Mouse (Mus musculus) brown adipose tissue, adult 24 weeks (tissue): ENCODE data around the gene Foxa2. TPM values are rescaled to one million over a fixed set of nuclear protein-coding genes. Genes with fewer than 3 reads are reported as not detected.

ENCODE experiments used
- H3K27ac ChIP-seq: fragments of 200-500 bp; replicated peaks from 2 replicates; pipeline ENCODE4 v1.5.1; 2012; ENCODE audit warnings: low read depth, mild to moderate bottlenecking, low read length
- H3K4me1 ChIP-seq: fragments of 200-500 bp; 2 replicates; pipeline ENCODE4 v1.6.1; 2012; ENCODE audit warnings: low read length, mixed read lengths; ENCODE audit not compliant: control insufficient read depth, insufficient read depth, insufficient read length
- H3K4me3 ChIP-seq: fragments of 200-500 bp; 2 replicates; pipeline ENCODE4 v1.5.1; 2012; ENCODE audit warnings: low read depth, mild to moderate bottlenecking, low read length, moderate library complexity; ENCODE audit not compliant: insufficient read depth
- polyA plus RNA-seq: library from polyadenylated mRNA; stranded (reverse); fragments of >200 nt; gene quantifications from 2 replicates; pipeline ENCODE4 v1.2.4, GENCODE M21; 2012; ENCODE audit not compliant: missing spikeins, insufficient read depth, insufficient read length

Foxa2 gene
- polyA plus RNA-seq, 1 experiment = not detected

DNA sequence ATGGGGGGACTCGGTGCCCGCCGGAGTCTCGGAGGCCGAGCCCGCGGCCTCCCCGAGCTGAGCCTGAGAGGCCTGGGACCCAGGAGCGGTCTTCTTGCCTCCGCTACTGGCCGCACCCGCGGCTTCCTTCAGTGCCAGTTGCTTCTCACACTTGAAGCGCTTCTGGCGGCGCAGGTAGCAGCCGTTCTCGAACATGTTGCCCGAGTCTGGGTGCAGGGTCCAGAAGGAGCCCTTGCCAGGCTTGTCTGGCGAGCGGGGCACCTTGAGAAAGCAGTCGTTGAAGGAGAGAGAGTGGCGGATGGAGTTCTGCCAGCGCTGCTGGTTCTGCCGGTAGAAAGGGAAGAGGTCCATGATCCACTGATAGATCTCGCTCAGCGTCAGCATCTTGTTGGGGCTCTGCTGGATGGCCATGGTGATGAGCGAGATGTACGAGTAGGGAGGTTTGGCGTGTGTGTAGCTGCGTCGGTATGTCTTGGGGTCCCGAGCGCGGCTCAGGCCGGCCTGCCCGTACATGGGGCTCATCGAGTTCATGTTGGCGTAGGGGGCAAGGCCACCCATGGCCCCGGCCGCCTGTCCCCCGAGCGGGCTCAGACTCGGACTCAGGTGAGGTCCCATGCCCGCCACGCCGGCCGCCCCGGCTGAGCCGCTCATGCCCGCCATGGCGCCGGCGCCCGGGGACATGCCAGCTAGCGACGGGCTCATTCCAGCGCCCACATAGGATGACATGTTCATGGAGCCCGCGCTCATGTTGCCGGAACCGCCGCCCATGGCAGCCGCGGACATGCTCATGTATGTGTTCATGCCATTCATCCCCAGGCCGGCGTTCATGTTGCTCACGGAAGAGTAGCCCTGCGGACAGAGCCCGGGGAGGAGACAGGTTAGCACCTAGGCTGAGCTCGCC lies 2.5 kb downstream of the Foxa2 start:
- H3K4me1 ChIP-seq = peaks cover 9% of the 10 kb centered on the region; the same call in 1 of the 2 replicates
- no peak overlapping the region for H3K27ac ChIP-seq
- no peak overlapping the region for H3K4me3 ChIP-seq

DNA sequence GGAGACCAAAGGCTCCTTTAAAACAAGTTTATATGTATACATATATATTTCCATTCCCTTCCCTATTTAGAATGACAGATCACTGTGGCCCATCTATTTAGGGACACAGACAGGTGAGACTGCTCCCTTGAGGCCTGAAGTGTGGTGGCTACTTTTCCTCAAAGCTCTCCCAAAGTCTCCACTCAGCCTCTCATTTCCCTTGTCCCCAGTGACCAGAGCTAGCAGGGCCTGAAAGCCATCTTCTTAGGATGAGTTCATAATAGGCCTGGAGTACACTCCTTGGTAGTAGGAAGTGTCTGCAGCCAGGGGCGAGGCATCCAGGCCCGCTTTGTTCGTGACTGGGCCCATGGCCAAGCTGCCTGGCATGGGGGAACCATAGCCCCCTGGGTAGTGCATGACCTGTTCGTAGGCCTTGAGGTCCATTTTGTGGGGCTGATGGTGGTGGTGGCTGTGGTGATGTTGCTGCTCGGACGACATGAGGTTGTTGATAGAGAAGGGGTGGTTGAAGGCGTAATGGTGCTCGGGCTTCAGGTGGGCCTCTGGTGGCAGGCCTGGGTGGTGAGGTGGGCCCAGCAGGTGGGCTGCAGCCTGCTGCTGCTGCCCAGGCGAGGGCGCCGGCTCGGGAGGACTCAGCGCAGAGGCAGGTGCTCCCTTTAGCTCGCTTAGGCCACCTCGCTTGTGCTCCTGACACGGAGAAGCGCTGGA lies 3.3 kb downstream of the Foxa2 start:
- peaks cover 9% of the 10 kb centered on the region; the same call in 1 of the 2 replicates for H3K4me1 ChIP-seq
- H3K4me3 ChIP-seq = no peak overlapping the region
- no peak overlapping the region for H3K27ac ChIP-seq

DNA sequence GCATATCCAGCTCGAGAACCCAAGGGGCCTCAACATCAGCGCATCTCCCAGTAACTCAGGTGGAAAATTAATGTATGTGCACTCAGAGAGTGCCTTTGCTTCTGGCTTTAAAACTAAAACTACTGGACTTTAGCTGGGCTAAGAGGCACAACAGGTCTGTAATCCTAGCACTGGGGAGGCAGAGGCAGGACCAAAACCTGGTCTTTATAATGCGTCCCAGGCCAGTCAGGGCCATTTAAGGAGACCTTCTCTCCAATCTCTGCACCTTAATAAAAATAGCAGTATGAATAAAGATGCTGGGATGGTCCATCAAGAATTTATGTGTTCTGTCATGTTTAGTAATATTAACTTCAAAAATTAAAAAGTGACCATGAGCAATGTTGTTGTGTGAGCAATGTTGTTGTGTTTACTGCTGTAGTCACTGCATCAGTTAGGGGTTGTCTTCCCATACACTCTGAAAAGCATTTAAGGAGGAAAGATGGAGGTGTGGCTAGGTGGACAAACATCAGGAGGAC lies 4.6 kb downstream of the Foxa2 start:
- H3K4me1 ChIP-seq = peaks cover 9% of the 10 kb centered on the region; the same call in 1 of the 2 replicates
- no peak overlapping the region for H3K27ac ChIP-seq
- no peak overlapping the region for H3K4me3 ChIP-seq

DNA sequence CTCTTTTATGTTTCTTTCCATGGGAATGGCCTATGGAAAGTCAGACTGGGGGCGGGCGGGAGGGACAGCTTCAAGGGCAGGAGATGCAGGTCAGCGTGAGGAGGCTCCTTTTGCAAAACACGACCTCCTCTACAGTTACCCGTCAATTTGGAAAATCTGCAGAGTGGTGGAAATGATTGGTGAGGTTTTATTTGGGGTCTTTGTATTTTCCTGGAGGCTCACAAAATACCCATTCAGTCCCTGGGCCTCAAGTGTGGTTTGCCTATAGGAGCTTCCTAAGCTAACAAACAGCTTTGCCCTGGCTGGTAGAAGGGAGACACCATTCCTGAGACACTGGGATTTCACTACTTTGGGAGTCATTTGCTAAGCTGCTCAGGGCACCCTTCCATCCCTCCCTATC lies 5.4 kb downstream of the Foxa2 start:
- Histone ChIP-seq H3K27ac (no peak overlapping the region), H3K4me1 (peaks cover 9% of the 10 kb centered on the region; the same call in 1 of the 2 replicates), H3K4me3 (no peak overlapping the region)

DNA sequence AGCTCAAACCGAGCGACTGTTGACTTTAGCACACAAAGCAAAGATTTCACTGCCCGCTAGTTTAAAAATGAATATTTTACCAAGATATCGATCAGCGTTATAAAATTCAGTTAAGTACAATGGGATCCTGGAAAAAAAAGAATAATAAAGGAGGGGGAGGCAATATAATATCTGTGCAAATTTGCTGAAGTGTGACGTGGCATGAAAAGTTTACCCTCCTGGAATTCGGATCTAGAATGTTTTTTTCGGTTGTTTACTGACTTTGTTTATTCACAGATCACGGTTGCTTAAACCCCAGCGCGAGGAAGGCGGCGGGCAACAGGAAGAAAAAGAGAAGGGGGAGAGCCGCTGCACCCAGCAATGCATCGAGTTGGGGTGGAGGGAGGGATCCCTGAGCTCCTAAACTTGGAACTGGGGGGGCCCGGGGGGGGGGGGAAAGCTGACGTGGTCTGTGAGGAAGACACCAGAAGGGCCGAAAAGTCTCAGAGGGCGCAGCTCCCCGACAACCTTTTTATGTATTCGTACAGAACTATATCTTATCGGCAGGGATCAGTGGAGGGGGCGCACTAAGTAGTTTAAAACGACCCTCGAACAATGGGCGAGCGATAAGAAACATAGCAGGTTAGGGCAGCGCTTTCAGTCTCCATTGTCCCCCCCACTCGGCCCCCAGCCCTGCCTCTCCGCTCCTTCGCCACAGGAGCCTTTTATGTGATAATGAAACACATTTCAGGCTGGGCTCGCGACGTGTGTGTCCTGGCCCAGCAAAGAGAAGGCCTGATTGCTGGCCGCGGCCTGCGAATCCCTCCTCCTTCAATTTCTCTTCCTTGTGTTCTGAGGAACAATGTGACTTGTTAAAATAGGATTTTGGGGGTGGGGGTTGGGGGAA lies 6.3 kb downstream of the Foxa2 start:
- Histone ChIP-seq H3K27ac (no peak overlapping the region), H3K4me3 (no peak overlapping the region), H3K4me1 (peaks cover 6% of the 10 kb centered on the region; the same call in 1 of the 2 replicates)

DNA sequence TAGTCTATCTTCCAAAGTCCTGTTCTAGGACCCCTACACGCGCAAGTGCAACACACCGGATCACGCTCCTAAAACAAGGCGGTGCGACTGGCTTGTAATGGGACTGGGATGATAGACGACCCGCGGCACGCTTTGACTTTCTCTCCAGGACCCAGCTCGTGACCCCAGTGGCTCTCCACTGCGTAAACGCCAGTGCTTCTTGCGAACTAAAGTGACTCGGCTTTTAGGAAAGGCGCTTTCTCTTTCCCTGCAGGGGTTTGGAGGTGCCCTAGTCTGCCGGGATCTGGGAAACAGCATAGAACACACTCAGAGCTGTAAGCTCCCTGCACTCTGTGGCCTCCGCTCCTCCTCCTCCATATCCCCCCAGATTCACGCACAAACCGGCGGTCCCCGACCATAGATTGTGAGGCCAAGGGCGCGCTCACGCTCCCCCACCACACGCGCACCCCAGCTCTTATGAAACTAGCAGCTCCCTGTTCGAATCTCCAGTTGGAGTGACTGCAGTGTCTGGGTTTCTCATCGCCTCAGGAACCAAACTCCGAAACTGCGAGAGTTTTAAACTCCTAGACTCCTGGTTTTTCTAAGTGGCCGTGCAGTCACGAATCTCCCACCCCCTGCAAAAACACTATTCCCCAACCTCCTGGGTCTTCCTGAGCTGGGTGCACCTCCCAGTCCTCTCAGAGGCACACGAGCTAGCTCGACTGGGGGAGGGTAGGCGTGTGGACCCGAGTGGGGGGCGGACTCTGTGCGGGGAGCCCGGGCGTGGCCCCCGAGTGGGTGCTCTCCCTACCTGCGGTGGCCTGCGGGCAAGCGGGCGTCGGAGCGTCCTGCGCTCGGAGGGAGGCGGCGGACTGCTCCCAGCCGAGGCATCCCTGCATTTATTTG lies 7.2 kb downstream of the Foxa2 start:
- H3K4me1 ChIP-seq = peaks cover 4% of the 10 kb centered on the region; the same call in 1 of the 2 replicates
- no peak overlapping the region for H3K4me3 ChIP-seq
- no peak overlapping the region for H3K27ac ChIP-seq

DNA sequence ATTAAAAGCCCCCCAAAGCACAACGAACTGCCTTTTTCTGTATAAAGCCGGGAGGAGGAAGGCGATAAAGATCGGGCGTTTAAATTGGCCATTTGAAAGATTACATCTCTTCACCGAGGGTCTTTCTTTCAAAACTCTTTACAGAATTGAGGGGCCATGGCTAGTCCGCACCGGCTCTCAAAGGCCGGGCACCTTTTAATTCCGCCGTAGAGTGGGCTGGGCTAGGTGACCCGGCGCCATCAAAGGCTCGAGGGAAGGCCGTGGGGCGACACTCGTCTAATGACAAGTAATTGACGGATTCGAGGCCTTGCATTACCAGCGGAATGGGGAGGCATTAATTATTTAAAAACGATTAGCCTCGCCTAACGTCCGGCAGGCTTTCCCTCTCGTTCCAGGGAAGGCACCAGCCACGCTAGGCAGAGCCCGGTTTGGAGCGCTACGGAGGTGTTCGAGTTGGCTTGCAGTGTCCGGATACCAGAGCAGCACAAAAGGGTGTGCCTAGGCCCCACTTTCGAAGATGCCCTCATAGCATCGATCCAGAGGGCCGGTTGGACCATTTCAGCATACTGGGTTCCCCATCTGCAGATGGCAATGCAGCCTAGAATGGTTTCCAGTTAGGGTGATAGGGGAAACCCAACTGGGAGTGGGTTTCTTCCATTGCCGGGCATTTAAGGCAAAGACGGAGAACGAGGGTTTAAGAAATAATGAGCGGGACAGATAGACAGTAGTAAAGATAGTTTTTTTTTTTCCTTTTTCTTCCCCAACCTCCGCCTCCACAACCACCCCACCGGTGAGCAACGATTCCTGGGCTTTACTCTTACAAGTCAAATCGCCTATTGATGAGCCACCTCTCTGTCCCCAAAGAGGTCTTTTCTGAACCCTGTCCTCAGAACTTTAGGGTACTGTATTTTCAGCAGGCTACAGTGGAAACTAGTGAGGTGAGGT lies 8.1 kb downstream of the Foxa2 start:
- Histone ChIP-seq H3K27ac (no peak overlapping the region), H3K4me1 (0 out of 2 replicates have a peak, but pooled peaks cover 3% of the 10 kb centered on the region), H3K4me3 (no peak overlapping the region)

DNA sequence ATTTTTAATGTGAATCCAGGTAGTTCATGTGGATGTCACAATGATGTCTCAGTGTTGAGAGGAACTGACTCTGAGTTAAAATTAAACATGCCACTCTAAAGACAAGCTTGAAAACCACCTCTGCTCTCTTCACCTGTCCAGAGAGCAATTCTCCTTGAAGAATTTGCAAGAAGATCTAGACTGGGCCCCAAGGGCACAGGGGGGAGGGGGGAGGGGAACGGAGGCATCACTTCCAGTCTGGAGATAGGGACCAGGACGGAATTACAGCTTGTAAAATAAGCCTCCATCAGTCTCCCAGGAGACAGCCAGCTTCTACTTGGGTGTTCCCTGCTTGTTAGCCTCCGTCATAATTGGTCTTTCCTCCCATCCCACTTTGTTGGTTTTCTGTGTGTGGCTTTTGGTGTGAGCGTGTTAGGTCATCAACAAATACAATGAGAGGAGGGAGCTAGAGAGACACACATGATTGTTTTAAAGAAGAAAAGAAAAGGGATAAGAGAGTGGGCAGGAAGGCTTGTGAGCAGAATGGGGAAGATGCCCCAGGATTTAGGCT lies 10.1 kb downstream of the Foxa2 start:
- Histone ChIP-seq H3K4me3 (no peak overlapping the region), H3K4me1 (0 out of 2 replicates have a peak, but pooled peaks cover 3% of the 10 kb centered on the region), H3K27ac (no peak overlapping the region)

DNA sequence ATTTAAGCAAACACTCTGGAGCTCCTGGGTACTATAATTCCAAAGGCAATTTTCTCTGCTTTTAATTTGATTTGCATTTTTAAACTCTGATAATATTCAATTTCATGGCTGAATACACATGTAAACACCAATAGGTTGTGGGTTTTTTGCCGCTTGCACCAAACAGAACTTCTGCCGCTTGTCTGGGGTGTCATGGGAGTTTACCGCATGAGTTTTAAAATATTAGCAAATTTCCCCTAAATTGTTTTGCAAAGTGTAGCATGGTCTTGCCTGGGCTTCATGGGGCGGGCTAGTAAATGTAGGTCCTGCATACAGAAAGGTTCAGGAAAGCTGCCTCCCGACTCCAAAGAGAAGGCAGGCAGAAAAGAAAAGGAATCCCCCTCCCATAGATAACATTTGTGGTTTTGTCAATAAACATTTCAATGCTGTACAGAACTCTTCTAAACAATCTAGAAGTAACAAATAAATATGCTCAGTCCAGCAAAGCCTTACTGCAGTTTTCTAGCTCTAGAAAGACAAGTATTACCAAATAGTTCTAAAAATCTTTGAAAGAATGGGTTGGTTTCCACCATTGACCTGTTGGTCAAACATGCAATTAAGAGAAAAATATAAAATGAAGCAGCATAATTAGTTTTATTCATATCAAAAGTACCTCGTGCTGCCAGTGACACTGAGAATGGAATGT lies 15.6 kb downstream of the Foxa2 start:
- H3K27ac ChIP-seq = no peak overlapping the region

DNA sequence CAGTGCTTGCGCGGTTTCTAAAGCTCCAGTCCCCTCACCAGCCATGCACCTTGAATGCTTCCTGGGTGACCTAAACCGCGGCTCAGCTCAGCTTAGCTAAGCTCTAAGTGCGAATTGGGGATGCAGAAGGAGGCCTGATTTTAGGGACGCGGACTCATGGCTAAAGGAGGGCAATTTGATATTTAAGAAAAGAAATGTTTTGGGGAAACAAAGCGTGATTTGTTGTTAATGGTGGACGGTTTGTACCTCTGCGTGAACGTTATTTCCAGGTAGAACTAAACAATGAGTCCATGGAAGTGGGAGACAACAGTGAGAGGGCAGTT lies 16.2 kb downstream of the Foxa2 start:
- H3K4me1 ChIP-seq = no peaks in the 10 kb centered on the region
- H3K4me3 ChIP-seq = no peak overlapping the region
- no peak overlapping the region for H3K27ac ChIP-seq

More for the DNA sequence above, 15.6 kb downstream of the Foxa2 start:
- Histone ChIP-seq H3K4me1 (no peaks in the 10 kb centered on the region), H3K4me3 (no peak overlapping the region)

DNA sequence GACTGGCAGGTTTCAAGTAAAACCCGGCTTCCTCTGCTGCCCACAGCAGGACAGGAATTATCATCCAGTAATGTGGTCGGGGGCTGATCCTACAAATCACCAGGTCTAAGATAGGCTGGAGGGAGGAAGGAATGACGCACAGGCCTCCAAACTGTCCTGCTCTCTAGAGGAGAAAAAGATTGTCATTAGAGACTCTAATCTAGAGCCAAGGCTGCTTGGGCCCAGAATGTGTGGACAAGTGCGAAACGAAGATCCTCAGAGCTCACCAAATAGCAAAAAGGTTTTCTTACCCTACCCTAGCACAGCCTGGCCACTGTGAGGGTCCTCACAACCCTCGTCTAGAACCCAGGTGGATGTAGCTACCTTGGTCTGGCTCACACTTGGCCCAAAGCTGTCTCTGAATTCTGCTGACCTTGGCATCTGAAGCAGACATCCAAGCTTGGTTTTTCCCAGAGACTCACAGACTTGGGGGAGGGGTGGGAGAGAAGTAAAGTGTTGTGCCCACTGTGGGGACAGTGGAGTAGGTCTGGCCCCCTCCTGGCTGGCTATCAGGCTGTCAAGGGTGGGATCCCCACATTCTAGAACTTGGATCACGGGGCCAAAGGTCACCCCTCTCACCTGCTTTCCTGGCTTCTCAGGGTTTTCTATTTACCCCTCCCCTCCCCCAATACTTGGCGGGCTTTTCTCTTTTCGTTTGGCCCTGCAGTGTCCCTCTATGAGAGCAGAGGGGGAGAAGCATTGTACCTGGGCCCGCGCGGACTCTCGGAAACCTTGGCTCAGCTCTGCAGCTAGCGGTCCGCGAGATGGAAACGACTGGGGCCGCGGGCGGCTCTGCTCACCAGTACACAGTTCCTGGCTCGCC lies 16.8 kb downstream of the Foxa2 start:
- Histone ChIP-seq H3K4me1 (no peaks in the 10 kb centered on the region), H3K4me3 (no peak overlapping the region), H3K27ac (no peak overlapping the region)
